Mouse (Mus musculus) E14TG2a.4 (cell line): ENCODE measurements around the gene Brd4.

Source experiments
- CTCF ChIP-seq: conservative IDR thresholded peaks from 2 replicates; pipeline ENCODE4 v1.5.1; 2014; ENCODE audit warnings: low read length
- NANOG ChIP-seq: IDR thresholded peaks from 2 replicates; pipeline ENCODE4 v1.6.1; 2014; ENCODE audit warnings: borderline replicate concordance, low read length, mixed read lengths
- POU5F1 ChIP-seq: IDR thresholded peaks from 2 replicates; pipeline ENCODE4 v1.6.1; 2014; ENCODE audit warnings: low read length, borderline replicate concordance

DNA sequence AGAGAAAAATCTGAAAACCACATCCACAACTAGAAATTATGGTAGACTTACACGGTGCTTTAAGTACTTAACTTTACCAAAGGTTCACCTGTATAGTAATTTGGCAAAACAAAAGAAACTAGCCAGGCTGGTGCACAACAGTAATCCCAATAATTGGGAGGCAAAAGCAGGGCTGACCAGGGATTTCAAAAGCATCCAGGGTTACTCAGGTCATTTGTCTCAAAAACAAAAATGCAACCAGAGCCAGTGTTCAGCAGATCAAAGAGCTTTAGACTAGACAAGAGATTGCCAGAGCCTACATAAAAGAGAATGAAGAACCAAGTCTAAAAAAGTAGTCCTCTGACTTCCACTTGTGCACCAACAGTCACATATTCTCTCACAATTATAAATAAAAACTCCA is 7.3 kb downstream of the Brd4 start:
- TF ChIP-seq POU5F1 (no peak), CTCF (no peak), NANOG (no peak)
